Mouse (Mus musculus) liver, embryonic 11.5 days (tissue): Measurements from ENCODE around the gene Bpifb2. TPM values are rescaled to one million over a fixed set of nuclear protein-coding genes. Genes with fewer than 3 reads are reported as not detected.

Experiments used
- ATAC-seq: fragments of 200-750 bp; cut with Nextera tagmentation; replicated peaks from 2 replicates; pipeline ENCODE4 v1.8.0; 2017; ENCODE audit warnings: moderate number of reproducible peaks, mild to moderate bottlenecking, moderate TSS enrichment, moderate library complexity; ENCODE audit not compliant: low FRiP score
- DNase-seq: peaks from one replicate; pipeline ENCODE4 v3.0.0-alpha.2; 2017; ENCODE audit warnings: low spot score
- H3K27ac ChIP-seq: fragments of 300-500 bp; sonication (generic); 2 replicates; pipeline ENCODE4 v1.5.1; 2014; ENCODE audit warnings: mild to moderate bottlenecking, low read depth, low read length, control low read depth
- H3K27me3 ChIP-seq: fragments of 300-500 bp; sonication (generic); replicated peaks from 2 replicates; pipeline ENCODE4 v1.6.1; 2014; ENCODE audit warnings: low read length, mixed read lengths; ENCODE audit not compliant: control insufficient read depth, insufficient read depth
- H3K36me3 ChIP-seq: fragments of 300-500 bp; sonication (generic); 2 replicates; pipeline ENCODE4 v1.6.1; 2014; ENCODE audit warnings: mild to moderate bottlenecking, low read length, moderate library complexity, mixed read lengths; ENCODE audit not compliant: control insufficient read depth, insufficient read depth
- H3K4me1 ChIP-seq: fragments of 300-500 bp; sonication (generic); replicated peaks from 2 replicates; pipeline ENCODE4 v1.6.1; 2014; ENCODE audit warnings: low read length, mixed read lengths; ENCODE audit not compliant: control insufficient read depth, insufficient read depth
- H3K4me2 ChIP-seq: fragments of 300-500 bp; sonication (generic); 2 replicates; pipeline ENCODE4 v1.6.1; 2014; ENCODE audit warnings: mild to moderate bottlenecking, control low read depth, moderate library complexity
- H3K4me3 ChIP-seq: fragments of 300-500 bp; sonication (generic); 2 replicates; pipeline ENCODE4 v1.5.1; 2014; ENCODE audit warnings: low read depth, low read length, control low read depth
- H3K9ac ChIP-seq: fragments of 300-500 bp; sonication (generic); 2 replicates; pipeline ENCODE4 v1.6.1; 2014; ENCODE audit warnings: low read depth, low read length, control low read depth
- H3K9me3 ChIP-seq: fragments of 300-500 bp; sonication (generic); 2 replicates; pipeline ENCODE4 v1.6.1; 2016; ENCODE audit warnings: low read length, inconsistent platforms, mixed read lengths; ENCODE audit not compliant: control insufficient read depth
- WGBS: fragments of 180-500 bp; shearing (Covaris S2); extraction: QIAGEN DNeasy Blood & Tissue Kit; methylation state at CpG from one replicate; pipeline ENCODE4 v1.1.7; 2014; 5-methylcytosine and 5-hydroxymethylcytosine counted together
- polyA plus RNA-seq: library from polyadenylated mRNA; unstranded; fragments of >200 nt; fragmentation: Nextera tagmentation; extraction: Ambion mirVana; gene quantifications from 2 replicates; pipeline ENCODE4 v1.2.1, GENCODE M21; 2014

The Bpifb2 gene
- polyA plus RNA-seq, 1 experiment from 2014 or later: not detected

DNA sequence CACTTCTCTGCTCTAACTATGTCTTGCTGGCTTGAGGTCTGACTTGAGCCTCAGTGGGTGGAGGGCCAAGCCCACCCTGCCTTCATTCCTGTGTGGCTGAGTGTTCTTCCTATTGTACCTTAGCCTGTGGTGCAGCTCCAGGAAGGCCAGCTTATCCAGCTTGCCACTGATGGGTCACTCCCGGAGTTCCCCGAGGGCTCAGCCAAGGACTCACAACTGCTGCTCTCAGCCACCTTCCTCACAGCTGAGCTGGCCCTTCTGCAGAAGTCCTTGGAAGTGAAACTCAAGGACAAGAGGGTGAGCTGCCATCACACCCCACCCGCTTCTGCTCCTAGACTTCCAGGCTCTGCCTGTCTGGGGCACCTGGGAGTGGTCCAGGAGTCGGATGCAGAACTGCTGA is 31.8 kb downstream of the Bpifb2 start:
- WGBS: 82% methylated on average over 4 of the region's 4 CpGs
- H3K9me3 ChIP-seq: no peaks in the 10 kb centered on the region

DNA sequence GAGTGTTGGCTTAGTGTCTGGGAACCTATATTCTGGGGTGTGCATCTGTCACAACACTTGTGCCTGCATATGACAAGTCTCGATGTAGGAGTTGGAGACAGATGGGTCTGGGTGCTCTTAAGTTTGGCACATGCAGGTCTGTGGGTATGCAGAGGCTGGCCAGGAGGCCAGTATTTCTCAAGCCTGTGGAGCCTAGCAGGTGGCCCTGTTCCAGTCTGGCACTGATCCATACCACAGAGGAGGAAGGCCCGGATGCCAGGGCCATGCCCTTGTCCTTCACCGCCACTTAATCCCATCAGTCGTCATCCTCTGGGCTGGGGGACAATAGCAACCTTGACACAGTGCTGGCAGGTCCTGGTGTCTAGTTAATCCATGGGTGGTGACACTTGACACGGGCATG is 39.3 kb downstream of the Bpifb2 start:
- no peak for DNase-seq
- no peaks in the 10 kb centered on the region for H3K36me3 ChIP-seq
- H3K27ac ChIP-seq: no peak overlapping the region
- WGBS: 69% methylated on average over 5 of the region's 5 CpGs
- H3K27me3 ChIP-seq: no peaks in the 10 kb centered on the region
- H3K4me1 ChIP-seq: no peaks in the 10 kb centered on the region
- no peak overlapping the region for H3K4me3 ChIP-seq
- no peak overlapping the region for H3K4me2 ChIP-seq
- ATAC-seq: no peak
- no peak overlapping the region for H3K9ac ChIP-seq
- H3K9me3 ChIP-seq: no peaks in the 10 kb centered on the region

More for the DNA sequence above, 31.8 kb downstream of the Bpifb2 start:
- Histone ChIP-seq H3K4me2 (no peak overlapping the region), H3K4me1 (no peaks in the 10 kb centered on the region), H3K27ac (no peak overlapping the region), H3K27me3 (no peaks in the 10 kb centered on the region), H3K36me3 (no peaks in the 10 kb centered on the region), H3K4me3 (no peak overlapping the region), H3K9ac (no peak overlapping the region)
- no peak for DNase-seq
- no peak for ATAC-seq

DNA sequence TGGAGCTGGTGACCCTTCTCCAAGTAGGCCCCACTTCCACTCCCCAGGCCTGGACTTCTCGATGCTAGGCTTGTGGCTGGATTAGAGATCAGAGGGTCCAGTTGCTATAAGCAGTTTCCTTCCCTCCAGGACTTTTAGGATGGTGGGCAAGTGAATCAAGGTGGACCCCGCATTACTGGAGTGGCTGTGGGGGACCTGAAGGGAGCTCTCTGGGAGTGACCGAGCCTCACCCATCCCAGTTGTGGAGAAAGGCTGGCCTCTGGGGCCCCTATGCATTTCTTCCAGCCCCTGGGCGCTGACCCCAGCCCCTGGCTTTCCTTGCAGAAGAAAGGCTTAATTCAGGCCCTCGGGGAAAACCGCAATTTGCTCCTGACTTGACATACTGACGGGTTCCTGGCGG is 43.1 kb downstream of the Bpifb2 start, which contains the start of gene Bpifb3:
TSS of gene Bpifb3 (plus strand) at position 301 of the 400 bp plus-strand sequence.
- H3K4me3 ChIP-seq: no peak within 1 kb of the TSS
- no peak within 1 kb of the TSS for H3K27ac ChIP-seq
- H3K4me1 ChIP-seq: no peaks in the 10 kb centered on the region
- ATAC-seq (no peak), DNase-seq (no peak)
- no peaks in the 10 kb centered on the region for H3K27me3 ChIP-seq
- H3K9ac ChIP-seq: no peak within 1 kb of the TSS
- H3K9me3 ChIP-seq: no peaks in the 10 kb centered on the region
- H3K4me2 ChIP-seq: no peak within 1 kb of the TSS
- no peaks in the 10 kb centered on the region for H3K36me3 ChIP-seq
- WGBS: 82% methylated on average over 8 of the region's 8 CpGs

DNA sequence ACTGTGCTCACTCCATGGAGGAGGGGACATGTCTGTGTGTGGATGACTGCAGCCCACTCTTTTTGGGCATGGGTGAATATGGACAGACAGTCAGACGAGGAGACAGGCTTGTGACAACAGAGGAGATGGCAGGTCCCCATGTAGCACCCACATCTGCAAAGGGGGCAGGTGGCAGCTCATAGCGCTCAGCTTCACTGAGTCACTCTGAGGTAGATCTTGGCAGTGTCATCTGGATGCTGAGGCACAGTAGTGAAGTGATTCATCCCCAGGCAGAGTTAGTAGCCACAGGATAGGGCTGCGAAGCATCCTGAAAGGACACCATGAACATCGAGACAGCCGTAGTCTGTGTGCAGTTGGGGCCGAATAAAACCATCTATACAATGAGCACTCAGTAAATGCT is 46.4 kb downstream of the Bpifb2 start:
- 82% methylated on average over 6 of the region's 6 CpGs for WGBS
- Histone ChIP-seq H3K27me3 (no peaks in the 10 kb centered on the region), H3K27ac (no peak overlapping the region), H3K9ac (no peak overlapping the region), H3K4me2 (no peak overlapping the region), H3K9me3 (no peaks in the 10 kb centered on the region), H3K4me1 (no peaks in the 10 kb centered on the region), H3K36me3 (no peaks in the 10 kb centered on the region), H3K4me3 (no peak overlapping the region)
- DNase-seq (no peak), ATAC-seq (no peak)

DNA sequence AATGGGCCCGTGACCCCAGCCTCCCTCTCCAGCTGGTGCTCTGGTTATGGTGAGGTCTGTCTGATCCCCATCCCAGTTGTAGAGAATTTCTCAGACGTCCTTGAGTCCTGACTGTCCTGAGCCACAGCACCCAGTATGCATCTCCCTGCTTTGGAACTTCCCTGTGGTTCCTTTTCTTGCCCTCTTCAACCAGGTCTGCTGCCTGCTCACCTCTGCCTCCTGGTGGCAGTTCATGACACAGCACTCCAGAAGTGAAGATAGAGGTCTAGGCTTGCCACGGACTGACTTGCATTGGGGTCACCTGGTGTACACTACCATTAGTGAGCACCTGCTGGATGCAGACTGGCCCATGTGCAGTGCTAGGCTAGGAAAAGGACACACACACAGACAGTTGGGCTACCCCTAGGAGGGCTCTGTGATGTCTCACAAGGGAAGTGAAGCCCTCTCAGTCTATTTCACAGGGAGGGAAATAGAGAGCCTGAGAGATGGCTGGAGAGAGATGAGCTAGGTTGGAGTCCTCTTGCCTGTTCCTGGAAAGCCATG is 55.1 kb downstream of the Bpifb2 start:
- Histone ChIP-seq H3K4me1 (no peaks in the 10 kb centered on the region), H3K27me3 (no peaks in the 10 kb centered on the region), H3K9me3 (no peaks in the 10 kb centered on the region), H3K4me2 (no peak overlapping the region), H3K4me3 (no peak overlapping the region), H3K9ac (no peak overlapping the region), H3K36me3 (no peaks in the 10 kb centered on the region), H3K27ac (no peak overlapping the region)
- no peak for ATAC-seq
- 45% methylated on average over 3 of the region's 3 CpGs for WGBS
- DNase-seq: peak; percentile 36

DNA sequence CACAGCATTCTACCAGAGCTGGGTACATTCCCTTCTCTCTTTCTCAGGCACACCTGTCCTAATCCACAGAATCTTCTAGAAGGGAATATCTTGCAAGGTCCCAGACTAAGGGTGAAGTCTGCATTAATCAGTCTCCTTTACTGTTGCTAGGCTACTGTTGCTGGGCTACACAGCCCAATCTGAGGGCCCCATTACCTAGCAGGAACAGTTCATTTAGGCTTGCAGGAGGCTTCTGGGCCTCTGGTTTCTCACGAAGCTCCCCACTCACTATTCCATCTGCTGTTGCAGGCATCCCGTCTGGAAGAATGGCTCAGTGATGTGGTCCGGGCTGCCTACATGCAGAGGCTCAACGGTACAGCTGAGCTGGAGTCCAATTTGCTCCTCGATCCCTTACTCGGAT is 56.3 kb downstream of the Bpifb2 start:
- WGBS: 80% methylated on average over 6 of the region's 6 CpGs
- Histone ChIP-seq H3K27ac (no peak overlapping the region), H3K9me3 (no peaks in the 10 kb centered on the region), H3K4me2 (no peak overlapping the region), H3K9ac (no peak overlapping the region), H3K4me3 (no peak overlapping the region), H3K36me3 (no peaks in the 10 kb centered on the region), H3K27me3 (no peaks in the 10 kb centered on the region), H3K4me1 (no peaks in the 10 kb centered on the region)
- ATAC-seq (no peak), DNase-seq (no peak)

DNA sequence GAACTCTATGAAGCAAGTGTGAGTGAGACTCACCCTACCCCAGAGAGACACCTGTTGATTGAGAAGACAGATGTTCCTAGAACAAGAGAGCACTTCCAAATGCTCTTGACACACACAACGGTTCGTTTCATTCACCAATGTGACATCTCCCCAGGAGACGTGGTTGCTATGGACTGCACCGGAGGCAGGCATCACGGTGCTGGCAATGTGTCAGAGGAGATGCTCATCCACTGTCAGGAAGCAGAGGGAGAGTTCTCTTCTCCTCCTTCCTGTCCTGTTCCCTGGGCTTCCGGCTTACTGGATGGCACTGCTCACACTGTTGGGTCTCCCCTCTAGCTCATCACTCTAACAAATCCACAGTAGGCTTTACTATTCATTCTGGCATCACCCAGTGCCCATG is 58.5 kb downstream of the Bpifb2 start:
- Histone ChIP-seq H3K27me3 (no peaks in the 10 kb centered on the region), H3K9me3 (no peaks in the 10 kb centered on the region)

DNA sequence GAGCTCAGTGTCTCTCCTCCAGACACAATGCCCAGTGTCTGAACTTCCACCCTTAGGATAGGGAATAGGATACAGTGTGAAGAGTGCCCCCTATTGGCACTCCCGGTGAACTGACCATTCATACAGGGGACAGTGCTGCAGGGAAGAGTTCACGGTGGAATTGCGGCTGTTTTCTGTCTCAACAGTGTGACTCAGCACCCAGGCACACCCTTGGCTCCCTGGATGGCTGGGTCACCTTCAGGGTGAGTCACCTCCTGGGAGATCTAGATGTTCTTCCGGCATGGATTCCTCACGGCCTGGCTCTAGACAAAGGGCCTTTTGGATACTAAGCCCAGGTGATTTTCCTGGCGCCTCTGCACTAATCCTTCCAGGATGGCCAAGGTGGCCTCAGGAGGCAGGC is 60.5 kb downstream of the Bpifb2 start:
- Histone ChIP-seq H3K9me3 (no peaks in the 10 kb centered on the region), H3K4me3 (no peak overlapping the region), H3K27ac (no peak overlapping the region), H3K27me3 (no peaks in the 10 kb centered on the region), H3K4me1 (no peaks in the 10 kb centered on the region), H3K9ac (no peak overlapping the region), H3K4me2 (no peak overlapping the region), H3K36me3 (no peaks in the 10 kb centered on the region)
- whole genome bisulfite sequencing: 82% methylated on average over 6 of the region's 6 CpGs
- no peak for ATAC-seq
- no peak for DNase-seq

More for the DNA sequence above, 58.5 kb downstream of the Bpifb2 start:
- Histone ChIP-seq H3K36me3 (no peaks in the 10 kb centered on the region), H3K4me3 (no peak overlapping the region), H3K9ac (no peak overlapping the region), H3K4me1 (no peaks in the 10 kb centered on the region), H3K4me2 (no peak overlapping the region), H3K27ac (no peak overlapping the region)
- no peak for ATAC-seq
- WGBS: 71% methylated on average over 6 of the region's 6 CpGs
- no peak for DNase-seq

DNA sequence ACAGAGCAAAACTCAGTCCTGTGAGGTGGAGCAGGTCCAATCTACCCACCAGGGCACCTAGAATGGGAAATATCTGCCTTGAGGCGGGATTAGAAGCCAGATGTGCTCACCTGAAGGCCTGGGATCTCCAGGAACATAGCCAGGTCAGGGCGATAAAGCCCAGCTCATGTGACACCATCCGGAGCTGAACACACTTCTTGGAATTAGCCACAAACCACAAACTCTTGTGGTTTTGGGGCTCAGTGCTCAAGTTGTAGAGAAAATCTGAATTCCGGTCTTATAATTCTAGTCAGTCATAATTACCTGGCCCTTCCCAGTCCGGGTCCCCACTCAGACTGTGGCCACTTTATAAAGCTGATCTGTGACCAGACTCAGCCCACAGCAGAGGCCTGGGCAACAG is 63.0 kb downstream of the Bpifb2 start, which contains the start of gene Bpifb4:
TSS of gene Bpifb4 (plus strand) at position 370 of the 400 bp plus-strand sequence.
- no peak within 1 kb of the TSS for H3K4me3 ChIP-seq
- no peak within 1 kb of the TSS for H3K9ac ChIP-seq
- no peak for ATAC-seq
- no peaks in the 10 kb centered on the region for H3K4me1 ChIP-seq
- no peak within 1 kb of the TSS for H3K27ac ChIP-seq
- no peaks in the 10 kb centered on the region for H3K27me3 ChIP-seq
- no peak within 1 kb of the TSS for H3K4me2 ChIP-seq
- H3K36me3 ChIP-seq: no peaks in the 10 kb centered on the region
- H3K9me3 ChIP-seq: no peaks in the 10 kb centered on the region
- 69% methylated on average over 5 of the region's 5 CpGs for WGBS
- no peak for DNase-seq
